Mouse (Mus musculus) lung, adult 18-20 months (tissue): ENCODE measurements around the gene Trip13.

Source experiments
- DNase-seq, 2 experiments: peaks; one replicate each; pipeline ENCODE4 v3.0.0; 2022; ENCODE audit warnings: mixed read lengths in 2 of 2

Trip13 gene

DNA sequence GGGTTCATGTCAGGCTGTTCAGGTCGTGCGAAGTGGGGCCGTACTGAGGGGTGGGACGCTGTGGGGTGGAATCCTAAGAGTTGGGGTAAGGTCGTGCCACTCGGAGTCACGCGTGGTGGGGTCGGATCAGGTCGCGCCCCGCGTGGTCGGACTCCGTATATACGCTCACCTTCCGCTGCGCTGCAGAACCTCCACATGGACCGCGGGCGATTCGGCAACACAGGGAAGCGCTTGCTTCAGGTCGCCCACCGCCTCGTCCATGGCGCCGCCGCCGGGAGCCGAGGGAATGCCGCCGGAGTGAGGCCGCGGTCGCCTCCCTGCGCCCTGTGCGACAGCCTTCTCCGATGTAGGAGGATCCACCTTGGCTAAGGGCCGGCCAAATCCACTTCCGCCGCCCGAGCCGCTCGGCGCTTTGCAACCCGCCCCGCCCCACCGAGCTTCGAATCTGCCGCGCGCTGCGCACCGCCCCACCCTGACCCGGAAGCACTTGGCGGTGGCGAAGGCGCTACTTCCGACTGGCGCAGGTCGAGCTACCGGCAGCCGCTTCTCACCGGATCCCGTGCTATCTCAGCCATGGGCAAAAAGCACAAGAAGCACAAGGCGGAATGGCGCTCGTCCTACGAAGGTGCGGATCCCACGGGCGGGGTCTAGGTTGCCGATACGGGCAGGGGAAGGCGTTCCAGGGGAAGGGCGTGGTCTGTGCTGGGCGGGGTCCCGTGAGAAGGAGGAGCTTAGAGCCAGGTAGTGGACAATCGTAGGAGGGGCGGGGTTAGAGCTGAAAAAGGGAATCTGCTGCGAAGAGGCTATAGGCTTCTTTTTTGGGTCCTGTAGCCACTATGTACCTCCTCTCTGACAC, at the start of gene Trip13, which contains the start of gene Brd9:
Gene Trip13 (minus strand): TSS at position 464 of the 856 bp plus-strand sequence.
Gene Brd9 (plus strand): TSS at position 491 of the 856 bp plus-strand sequence.
- DNase-seq = peak; percentile 88 to 92

DNA sequence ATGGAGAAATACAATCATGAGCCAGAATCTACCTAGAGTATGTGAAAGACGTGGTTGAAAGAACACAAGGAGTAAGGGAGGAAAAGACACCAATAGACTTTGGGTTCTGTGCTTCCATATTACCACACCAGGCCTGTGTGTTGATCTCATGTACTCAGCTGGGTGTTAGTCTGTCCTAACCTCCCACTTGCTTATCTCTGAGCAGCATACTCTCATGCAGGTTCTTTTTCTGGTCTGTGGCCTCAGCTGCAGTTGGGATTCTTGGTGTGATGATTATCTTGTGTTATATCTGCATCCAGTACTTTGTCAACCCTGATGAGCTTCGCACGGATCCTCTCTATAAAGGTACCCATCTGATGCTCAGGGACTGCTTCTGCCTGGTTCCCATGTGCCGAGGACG, 39.4 kb upstream of the Trip13 start:
- DNase-seq = no peak

DNA sequence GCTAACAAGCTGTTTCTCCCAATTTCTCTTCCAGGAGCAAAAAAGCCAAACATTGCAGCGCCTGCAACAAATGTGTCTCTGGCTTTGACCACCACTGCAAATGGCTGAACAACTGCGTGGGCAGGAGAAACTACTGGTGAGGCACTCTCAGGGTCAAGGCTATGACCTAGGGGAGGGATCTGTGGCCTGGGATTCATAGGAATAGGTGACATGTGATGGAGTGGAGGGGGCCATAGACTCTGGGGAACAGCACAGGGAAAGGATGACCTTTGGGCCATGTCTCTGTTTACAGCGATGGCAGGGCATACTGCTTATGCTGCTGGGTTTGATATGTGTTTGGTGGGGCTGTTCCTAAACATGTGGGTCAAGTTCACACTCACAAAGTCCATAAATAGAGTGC, 36.9 kb upstream of the Trip13 start:
- no peak for DNase-seq

DNA sequence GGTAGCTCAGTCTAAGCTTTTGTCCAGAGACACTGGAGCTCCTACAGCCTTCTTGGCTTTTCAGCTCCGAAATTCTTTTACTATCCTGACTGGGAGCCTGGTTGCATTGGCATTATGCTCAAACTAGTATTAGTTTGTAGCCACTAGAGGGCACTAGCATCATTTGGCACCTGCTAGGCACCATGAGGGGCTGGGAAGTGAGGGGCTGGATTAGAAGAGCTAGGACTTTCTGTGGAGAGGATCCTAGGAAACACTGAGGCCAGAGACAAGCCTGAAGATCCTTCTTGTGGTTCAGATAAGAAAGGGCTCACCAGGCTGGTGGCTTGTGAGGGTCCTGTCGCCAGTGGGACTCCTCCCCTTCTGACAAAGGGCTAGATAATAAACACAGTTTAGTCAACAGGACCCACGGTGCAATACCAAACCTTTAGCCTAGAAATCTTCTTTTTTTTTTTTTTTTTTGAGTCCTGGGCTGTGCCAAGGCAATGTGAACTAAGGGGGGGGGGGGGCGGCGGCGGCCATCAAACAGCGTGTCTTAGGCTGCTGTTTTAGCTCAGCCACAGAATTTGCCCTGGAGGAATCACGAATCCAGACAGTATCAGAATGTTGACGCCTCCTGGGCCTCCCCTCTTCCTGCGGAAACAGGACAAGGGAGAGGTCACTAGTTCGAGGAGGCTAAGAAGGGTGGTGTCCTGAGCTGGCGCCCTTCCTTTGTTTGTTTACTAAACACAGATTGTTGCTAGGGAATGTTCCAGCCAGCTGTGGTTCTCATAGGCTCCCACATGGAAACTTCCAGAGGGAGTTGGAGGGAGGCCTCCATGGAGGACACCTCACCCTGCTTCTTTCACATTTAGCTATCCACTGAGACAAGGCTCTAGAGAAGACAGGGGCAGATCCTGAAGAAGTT, 33.2 kb upstream of the Trip13 start:
- peak; percentile 90 to 93 for DNase-seq

DNA sequence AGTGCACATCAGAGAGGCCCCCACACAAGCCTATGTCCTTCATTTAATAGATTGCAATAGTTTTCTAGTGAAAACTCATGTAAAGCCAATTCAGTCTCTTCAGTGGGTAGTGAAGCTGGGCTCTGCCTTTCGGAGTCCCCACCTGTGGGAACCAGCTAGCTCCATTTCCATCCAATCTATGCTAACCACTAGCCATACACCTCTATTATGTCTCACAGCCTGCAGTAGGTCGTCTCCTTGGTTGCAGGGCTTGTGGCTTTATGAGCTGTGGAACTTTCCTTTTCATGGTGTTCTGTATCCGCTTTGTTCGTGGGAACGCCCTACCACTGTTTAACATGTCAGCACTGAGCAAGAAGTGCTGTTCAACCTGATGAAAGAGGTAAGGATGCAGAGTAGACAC, 26.0 kb upstream of the Trip13 start, which contains the start of gene Zdhhc11:
Gene Zdhhc11 (plus strand): TSS at position 301 of the 400 bp plus-strand sequence.
- no peak for DNase-seq

DNA sequence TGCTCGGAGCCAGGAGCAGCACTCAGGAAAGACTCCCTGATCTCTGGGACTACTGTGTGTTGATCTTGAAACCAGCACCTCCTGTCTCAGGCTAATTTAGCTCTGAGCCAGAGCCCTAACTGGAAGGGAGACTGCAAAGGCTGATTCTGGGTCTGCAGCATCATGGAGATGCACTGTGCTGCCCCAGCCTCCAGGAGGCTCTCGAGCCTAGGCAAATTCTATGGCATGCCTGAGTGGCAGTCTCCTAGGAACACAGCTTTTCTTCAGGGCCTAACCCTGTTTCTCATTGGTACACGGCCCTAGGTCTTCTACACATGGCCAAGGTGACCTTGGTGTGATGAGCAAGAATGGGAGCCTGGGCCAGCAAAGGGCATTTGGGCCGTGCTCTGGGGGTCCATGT, 23.6 kb upstream of the Trip13 start:
- DNase-seq = no peak

DNA sequence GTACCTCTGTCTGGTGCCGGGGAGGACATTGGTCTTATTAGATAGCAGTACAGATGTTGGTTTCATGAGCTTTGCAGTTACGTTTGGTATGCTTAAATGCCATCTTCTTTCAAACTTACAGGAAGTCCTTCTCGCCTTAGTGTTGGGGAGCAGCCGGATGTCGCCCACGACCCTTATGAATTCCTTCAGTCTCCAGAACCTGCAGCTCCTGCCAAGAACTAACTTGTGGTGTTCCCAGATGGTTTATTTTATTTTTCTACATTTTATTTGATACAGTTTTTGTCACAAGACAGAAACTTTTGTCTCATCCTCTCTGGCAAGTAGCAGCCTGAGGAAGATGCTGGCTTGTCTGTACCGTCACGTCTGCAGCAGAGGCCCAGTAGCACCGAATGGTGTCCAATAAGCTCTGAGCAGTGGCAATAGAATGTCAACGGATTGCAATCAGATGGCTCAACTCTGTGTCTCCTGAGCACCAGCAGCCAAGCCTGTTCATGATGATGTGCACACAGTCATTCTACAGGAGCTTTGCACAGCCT, 22.6 kb upstream of the Trip13 start:
- no peak for DNase-seq

DNA sequence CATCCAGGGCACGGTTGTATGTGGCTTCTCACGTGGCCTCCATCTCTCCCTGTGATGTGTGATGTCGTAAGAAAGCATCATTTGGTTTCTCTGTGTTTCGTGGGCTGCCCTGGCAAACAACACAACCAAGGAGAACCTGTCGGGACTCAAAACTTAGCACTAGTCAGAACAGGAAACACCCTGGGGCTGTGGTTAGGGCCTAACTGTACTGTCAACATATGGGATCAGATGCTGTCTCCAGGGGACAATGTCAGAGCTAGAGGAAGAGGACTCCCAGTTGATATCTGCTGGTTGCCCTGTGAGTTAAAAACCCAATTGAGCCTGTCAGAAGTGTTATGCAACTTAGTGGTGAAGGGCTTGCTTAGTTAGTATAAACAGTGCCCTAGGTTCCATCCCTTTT, 17.9 kb upstream of the Trip13 start:
- no peak for DNase-seq

DNA sequence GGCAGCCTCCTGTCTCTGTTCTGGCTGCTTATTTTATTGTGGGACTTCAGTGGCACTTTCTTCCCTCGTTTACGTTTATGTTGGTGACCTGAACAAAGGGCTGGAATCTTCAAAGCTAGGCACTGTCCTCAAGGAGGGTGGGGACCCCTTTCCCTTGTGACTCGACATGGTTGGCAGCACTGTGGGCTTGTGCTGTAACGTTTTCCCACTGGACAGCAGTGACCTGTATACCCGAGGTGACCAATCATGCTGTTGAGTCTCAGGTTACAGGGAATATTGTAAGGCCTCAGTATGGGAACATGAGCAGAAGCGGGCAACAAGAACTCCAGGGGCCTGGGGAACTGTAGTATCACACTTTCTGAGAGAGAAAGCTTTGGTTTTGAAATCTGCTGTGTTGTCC, 17.1 kb upstream of the Trip13 start:
- no peak for DNase-seq

DNA sequence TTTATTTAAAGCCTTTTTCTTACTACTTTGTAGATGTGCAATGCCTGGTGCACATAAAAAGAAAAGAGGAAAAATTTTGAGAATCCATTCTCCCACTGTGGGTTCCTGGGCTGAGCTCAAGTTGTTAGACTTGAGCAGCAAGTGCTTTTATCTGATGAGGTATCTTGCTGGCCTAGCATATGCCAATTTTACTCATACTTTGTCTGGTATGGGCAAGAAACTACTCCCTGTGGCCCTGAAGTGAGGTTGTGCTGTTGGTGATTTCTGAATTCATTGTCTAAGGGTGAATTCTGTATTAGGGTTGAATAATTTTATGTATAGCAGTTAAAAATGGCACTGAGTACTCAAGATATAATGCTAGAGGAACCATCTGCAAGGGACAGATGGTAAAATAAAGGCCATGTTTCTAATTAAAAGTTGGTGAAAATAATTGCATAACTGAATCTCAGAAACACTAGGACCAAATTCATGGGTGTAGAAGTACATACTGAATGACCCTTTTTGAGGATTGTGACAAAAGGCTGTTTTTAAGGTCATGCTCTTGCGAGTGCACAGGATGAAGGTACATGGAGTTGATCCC, 16.1 kb upstream of the Trip13 start:
- no peak for DNase-seq

DNA sequence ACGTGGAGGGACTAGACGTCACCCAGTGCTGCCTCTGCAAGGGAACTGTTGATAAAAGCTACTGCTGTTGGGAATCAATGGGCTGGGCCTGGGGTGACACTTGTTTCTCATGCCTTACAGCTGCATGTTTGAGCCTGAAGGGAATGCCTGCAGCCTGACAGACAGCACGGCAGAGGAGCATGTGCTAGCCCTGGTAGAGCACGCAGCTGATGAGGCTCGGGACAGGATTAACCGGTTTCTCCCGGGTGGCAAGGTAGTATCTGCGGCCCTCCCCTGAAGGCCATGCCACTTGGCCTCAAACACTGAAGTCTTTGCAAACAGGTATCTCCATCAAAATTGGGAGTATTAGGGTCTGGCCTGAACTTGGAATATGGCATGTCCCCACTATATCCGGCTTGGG, 7.0 kb upstream of the Trip13 start:
- no peak for DNase-seq

DNA sequence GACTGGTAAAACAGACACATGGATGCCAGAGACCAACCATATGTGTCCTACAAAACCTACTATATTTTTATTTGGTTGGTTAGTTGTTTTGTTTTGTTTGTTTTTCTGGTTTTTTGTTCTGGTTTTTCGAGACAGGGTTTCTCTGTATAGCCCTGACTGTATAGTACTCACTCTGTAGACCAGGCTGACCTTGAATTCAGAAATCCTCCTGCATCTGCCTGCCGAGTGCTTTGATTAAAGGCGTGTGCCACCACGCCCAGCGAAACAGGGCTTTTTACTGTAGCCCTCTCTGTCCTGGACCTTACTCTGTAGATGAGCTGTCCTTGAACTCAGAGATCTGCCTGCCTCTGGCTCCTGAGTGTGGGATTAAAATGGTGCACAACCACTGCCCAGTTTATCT, 1.5 kb upstream of the Trip13 start:
- no peak for DNase-seq

DNA sequence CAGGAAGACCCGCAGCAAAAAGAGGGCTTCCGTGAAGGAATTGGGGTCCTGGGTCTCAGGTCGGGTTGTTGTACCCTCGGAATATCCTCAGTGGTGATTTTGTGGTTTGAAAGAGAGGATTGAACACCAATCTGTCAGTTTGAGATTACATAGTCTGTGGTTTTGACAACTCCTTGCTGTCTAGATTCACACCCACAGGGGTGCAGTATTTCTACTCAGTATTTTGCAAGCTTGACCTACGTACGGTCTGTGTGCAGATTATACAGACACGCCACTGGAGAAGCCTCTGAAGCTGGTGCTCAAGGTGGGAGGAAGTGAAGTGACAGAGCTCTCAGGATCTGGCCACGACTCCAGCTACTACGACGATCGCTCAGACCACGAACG, 585 bp upstream of the Trip13 start:
- peak in 1 of 2 experiments; percentile 2 for DNase-seq

DNA sequence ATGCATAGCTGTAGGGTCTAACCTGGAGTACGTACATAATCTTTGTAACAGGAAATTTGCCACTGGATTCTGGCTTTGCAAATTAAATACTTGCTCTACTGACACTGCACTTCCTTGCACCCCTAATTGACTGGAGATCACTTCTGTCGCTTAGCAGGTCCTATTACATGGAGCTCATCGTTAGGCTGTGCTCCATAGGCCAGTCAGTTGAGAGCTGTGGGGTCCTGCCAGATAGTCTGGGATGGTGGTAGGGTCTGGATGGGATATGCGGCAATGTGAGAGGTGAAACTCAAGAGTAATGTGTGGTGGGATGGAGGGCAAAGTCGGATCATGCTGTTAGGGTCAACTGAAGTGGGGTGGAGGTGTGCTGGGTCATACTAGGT, 655 bp downstream of the Trip13 start:
- no peak for DNase-seq

DNA sequence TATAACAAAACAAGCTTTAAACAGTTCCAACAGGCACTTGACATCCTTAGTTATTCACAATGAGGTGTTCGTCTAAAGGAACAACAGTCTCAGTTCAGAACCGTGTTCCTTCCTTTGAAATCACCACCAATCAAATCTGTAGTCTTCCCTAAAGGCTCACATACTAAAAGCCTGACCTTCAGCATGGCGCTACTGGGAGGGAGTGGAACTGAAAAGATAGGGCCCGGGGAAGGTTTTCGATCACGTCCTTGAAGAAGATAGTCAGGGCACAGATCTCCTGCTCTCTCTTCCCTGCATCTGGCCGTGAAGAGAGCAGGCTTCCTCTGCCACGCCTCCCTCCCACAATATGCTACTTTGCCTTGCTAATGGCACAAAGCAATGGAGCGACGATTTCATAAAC, 5.4 kb downstream of the Trip13 start:
- no peak for DNase-seq

DNA sequence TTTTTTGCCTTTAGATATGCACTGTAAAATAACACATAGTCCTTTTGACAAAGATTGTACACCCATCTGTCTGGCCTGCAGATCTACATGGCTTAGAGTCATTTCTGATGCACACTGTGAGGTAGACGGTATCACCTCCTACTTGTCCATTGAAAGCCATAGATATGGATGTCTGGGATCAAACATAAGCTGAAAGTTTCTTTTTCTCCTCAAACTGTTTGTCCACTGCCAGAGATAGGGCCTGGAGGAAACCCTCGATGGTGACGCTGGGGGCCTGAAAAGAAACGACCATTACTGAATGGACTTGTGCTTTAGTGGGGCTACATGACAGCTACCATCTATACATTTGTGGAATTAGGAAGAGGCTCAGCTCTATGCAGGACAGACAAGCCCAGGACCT, 24.5 kb downstream of the Trip13 start:
- no peak for DNase-seq

DNA sequence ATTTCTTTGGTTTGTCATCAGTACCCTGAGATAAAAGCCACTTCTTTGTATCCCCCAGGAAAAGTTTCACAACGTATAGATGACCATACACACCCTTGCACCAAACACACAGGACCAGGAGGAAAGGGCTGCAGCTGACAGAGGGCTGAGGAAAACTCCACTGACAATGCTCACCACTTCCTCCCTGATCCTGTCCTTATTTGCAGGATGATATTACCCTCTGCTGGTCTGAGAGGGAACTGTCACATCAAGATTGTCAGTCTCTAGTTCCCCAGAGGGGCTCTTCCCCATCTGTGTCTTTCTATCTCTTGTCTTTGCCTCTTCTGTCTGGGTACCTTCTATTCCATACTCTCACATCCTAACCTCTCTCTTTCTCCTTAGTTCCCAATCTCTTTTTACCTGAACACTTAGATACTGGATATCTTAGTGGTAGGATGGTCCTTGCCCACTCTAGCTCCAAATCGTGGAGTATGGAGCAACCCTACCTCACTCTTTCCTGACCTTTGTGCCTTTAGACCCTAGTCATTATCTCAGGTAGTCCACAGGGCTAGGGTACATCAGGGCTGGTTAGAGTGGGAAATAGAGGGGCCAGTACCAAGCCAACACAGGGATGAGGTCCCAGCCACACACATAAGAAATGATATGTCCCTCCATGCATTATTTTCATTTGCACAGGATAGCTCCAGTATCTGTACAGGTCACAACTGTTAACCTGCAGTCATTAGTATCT, 29.7 kb downstream of the Trip13 start:
- peak in 1 of 2 experiments; percentile 19 for DNase-seq

DNA sequence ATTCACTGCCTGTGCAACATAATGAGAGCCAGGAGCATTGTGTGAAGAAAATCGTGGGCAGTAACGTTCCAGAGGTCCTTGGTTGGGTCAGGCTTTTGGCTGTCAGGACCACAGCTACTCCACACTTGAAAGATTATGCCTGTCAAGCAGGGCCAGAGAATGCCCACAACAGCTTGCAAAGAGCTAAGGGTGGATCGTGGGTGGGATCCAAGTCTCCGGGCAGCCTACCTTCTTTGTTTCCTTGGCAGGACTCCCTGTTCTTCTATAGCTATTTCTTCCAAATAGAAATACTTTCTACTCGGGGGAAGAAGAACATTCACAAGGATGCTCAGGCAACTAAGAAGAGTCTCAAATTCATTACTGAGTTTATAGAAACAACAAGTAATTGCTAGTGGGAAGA, 30.4 kb downstream of the Trip13 start:
- no peak for DNase-seq

DNA sequence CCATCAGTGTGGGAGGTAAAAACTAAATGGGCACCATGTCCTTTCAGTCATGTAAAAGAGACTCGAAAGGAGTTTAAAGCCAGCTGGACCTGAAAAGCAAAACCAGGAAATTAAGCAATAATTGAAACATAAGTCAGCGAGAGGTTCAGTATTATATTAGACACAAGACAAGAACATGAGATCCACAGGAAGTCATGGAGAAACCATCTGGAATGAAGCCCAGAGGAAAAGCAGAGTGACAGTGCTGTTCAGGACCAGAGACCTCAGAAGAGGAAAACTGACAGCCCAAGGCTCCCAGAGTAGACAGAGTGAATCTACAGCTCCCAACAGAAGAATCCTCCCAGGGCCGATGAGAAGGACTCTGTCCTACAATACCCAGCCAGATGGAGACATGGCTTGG, 40.0 kb downstream of the Trip13 start:
- DNase-seq = no peak

DNA sequence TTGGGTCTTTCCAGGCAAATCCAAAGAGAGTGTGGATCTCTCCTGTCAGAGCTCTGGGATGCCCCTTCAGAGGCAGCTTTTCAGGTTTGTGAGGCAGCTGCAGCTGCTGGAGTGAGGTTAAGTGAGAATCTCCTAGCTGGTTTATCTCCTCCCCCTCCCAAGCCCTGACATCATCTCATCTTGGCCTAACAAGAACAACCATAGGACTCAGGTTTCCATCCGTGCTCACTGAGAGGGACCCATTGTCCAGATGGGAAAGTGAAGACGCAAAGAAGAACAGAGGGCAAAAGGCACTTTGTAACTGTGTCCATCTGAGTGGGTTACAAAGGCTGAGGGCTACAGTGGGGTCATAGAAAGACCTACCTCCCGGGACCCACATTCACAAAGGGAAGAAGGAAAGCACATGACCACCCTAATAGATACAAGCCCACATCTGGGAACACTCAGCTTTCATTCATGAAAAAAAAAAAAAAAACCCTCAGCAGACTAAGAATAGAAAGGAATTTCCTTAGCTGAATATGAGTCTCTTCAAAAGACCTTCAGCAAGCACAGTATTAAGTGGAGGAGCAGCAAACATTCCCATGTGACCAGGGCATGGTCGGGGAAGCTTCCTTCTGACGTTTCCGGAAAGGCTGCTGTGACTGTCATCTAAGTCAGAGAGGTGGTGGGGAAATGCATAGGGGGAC, 44.9 kb downstream of the Trip13 start:
- DNase-seq = peak in 1 of 2 experiments; percentile 9

DNA sequence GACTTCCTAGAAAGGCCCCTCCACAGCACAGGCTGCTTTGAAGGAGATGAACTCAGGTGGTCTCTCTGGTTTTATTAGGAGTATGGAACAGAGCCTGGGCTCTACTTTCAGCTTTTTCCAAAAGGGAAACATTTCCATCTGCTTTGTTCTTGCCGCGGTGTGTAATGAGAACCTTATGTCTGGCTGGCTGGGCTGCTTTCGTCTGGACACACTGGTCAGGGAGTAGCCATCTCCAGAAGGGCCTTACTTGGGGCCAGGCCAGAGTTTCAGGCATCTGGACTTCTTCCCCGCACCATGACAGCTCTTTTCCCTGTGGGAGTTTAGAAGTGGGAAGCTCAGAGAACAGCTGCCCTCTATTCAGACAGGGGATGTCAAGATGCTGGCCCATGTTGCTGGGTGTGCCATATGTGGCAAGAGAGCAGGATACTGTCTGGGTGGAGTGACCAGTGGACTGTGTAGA, 50.1 kb downstream of the Trip13 start:
- peak; percentile 63 to 74 for DNase-seq

DNA sequence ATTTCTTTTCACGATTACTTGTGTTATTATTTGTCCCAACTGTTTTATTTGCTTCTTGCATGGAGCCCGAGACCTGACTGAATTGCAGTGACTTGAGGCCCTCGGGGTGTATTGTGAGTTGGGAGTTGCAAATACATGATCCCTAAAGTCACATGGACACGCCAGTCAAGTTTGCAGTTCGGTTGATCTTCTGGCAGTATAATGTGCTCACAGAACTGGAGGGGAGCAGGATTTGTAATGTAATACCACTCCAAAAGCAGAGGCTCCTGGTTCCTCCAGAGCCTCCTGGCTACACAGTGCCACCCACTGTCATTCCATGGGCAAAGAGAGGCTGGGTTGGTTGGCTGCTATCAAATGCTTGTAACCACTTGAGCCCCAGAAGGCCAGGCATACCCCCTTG, 51.0 kb downstream of the Trip13 start:
- no peak for DNase-seq
